Comparison of ENCODE assay signal across 8 mouse cellular contexts in genomic region chr2:9879493-9879892, GRCm38 (mm10). TPM values are rescaled to one million over a fixed set of nuclear protein-coding genes. Genes with fewer than 3 reads are reported as not detected.
DNase-seq lines count a peak whose midpoint lies in the region; ATAC-seq and TF ChIP-seq lines count a peak whose summit lies in the region.

No protein-coding gene starts in this region.

- H3K4me3 ChIP-seq in hindbrain, postnatal 0 days (ENCODE audit: low read length): peak overlapping the region; percentile 41
- peak overlapping the region; percentile 43 for H3K4me3 ChIP-seq in midbrain, postnatal 0 days (ENCODE audit: low read depth, low read length)
- H3K4me3 ChIP-seq in stomach, embryonic 15.5 days (replicated peaks): peak overlapping the region; percentile 48

- H3K4me1 ChIP-seq in hindbrain, postnatal 0 days (ENCODE audit: insufficient read depth, low read length): no peaks in the 10 kb centered on the region
- H3K4me1 ChIP-seq in midbrain, postnatal 0 days (ENCODE audit: insufficient read depth, low read length): no peaks in the 10 kb centered on the region
- H3K4me1 ChIP-seq in stomach, embryonic 15.5 days: peaks cover 26% of the 10 kb centered on the region

- peaks cover 35% of the 10 kb centered on the region; the same call in 1 of the 2 replicates for H3K27me3 ChIP-seq in hindbrain, postnatal 0 days (ENCODE audit: insufficient read depth, low read length)
- H3K27me3 ChIP-seq in midbrain, postnatal 0 days (ENCODE audit: insufficient read depth, low read length): peaks cover 23% of the 10 kb centered on the region
- H3K27me3 ChIP-seq in stomach, embryonic 15.5 days (replicated peaks): peaks cover 63% of the 10 kb centered on the region

- no peak overlapping the region for H3K27ac ChIP-seq in hindbrain, postnatal 0 days
- H3K27ac ChIP-seq in midbrain, postnatal 0 days (ENCODE audit: low read depth, low read length): no peak overlapping the region
- no peak overlapping the region for H3K27ac ChIP-seq in stomach, embryonic 15.5 days

- no peaks in the 10 kb centered on the region for H3K36me3 ChIP-seq in hindbrain, postnatal 0 days (ENCODE audit: insufficient read depth, low read length)
- H3K36me3 ChIP-seq in midbrain, postnatal 0 days (ENCODE audit: insufficient read depth, low read length): no peaks in the 10 kb centered on the region
- H3K36me3 ChIP-seq in stomach, embryonic 15.5 days: no peaks in the 10 kb centered on the region

- DNase-seq in 3134 (ENCODE audit: extremely low read depth, insufficient read length, low spot score) (peak; percentile 97), WW6 (ENCODE audit: low read depth, low spot score) (peak; percentile 95), liver (peak; percentile 90)
- DNase-seq in gastrocnemius, adult 8-10 months (ENCODE audit: low spot score in 2 of 2): peak; percentile 84 to 87
- DNase-seq in hindbrain, postnatal 0 days (ENCODE audit: low spot score): peak; percentile 92
- DNase-seq in midbrain, postnatal 0 days (ENCODE audit: low spot score): peak; percentile 91

- H3K4me2 ChIP-seq in hindbrain, postnatal 0 days (ENCODE audit: low read depth, low read length): peak overlapping the region; percentile 65
- H3K4me2 ChIP-seq in midbrain, postnatal 0 days (ENCODE audit: low read depth, low read length, poor library complexity, severe bottlenecking): peak overlapping the region; percentile 71
- peak overlapping the region; percentile 92 for H3K4me2 ChIP-seq in stomach, embryonic 15.5 days

- under 1% methylated on average over 21 of the region's 21 CpGs for WGBS in hindbrain, postnatal 0 days
- WGBS in midbrain, postnatal 0 days: 0% methylated on average over 21 of the region's 21 CpGs
- under 1% methylated on average over 21 of the region's 21 CpGs for WGBS in stomach, embryonic 15.5 days

- no peak overlapping the region for H3K9ac ChIP-seq in hindbrain, postnatal 0 days (replicated peaks; ENCODE audit: low read length)
- H3K9ac ChIP-seq in midbrain, postnatal 0 days (replicated peaks; ENCODE audit: low read length, poor library complexity, severe bottlenecking): 0 out of 2 replicates have a peak overlapping the region, but pooled peaks have one; percentile 19
- peak overlapping the region; percentile 19; the same call in 1 of the 2 replicates for H3K9ac ChIP-seq in stomach, embryonic 15.5 days

- no peaks in the 10 kb centered on the region for H3K9me3 ChIP-seq in hindbrain, postnatal 0 days (ENCODE audit: low read length)
- H3K9me3 ChIP-seq in midbrain, postnatal 0 days (ENCODE audit: low read length): no peaks in the 10 kb centered on the region
- no peaks in the 10 kb centered on the region for H3K9me3 ChIP-seq in stomach, embryonic 15.5 days

- peak; percentile 90 for TF ChIP-seq CTCF in hindbrain, postnatal 0 days (IDR thresholded peaks at IDR 0.05; ENCODE audit: low read depth)
- TF ChIP-seq CTCF in midbrain, postnatal 0 days (IDR thresholded peaks at IDR 0.05): peak; percentile 82

- ATAC-seq in common myeloid progenitor, adult 5-6 weeks (replicated peaks; ENCODE audit: low read depth, poor library complexity, severe bottlenecking): peak; percentile 84
- ATAC-seq in hindbrain, postnatal 0 days: peak; percentile 94
- ATAC-seq in midbrain, postnatal 0 days (ENCODE audit: low FRiP score): peak; percentile 87
- ATAC-seq in stomach, embryonic 15.5 days (ENCODE audit: insufficient read depth, low FRiP score, low read depth): peak; percentile 95

RNA-seq across cellular contexts. Expression of gene 4930412O13Rik, which starts 1.6 kb away (rescaled TPM):
- not detected in 2 replicates for total RNA-seq in common myeloid progenitor, adult 5-6 weeks (2017)
- not detected for total RNA-seq in gastrocnemius, adult 8-10 months (2022)
- total RNA-seq in hindbrain, postnatal 0 days (2014; rRNA removed): not detected in 2 replicates
- 0.57 and 0.75 TPM in 2 replicates for polyA plus RNA-seq in hindbrain, postnatal 0 days (2015; fragmentation: Nextera tagmentation; extraction: Ambion mirVana)
- 0.11 and 0.66 TPM in 2 replicates for total RNA-seq in midbrain, postnatal 0 days (2014; rRNA removed)
- 2.0 TPM in 2 replicates for polyA plus RNA-seq in midbrain, postnatal 0 days (2015; fragmentation: Nextera tagmentation; extraction: Ambion mirVana)
- polyA plus RNA-seq in stomach, embryonic 15.5 days (2015; fragmentation: Nextera tagmentation; extraction: Ambion mirVana): not detected in 2 replicates

RNA-seq across cellular contexts. Expression of gene 9230102O04Rik, which starts 9.8 kb away (rescaled TPM):
- not detected in 2 replicates for total RNA-seq in common myeloid progenitor, adult 5-6 weeks (2017)
- total RNA-seq in gastrocnemius, adult 8-10 months (2022): not detected
- total RNA-seq in hindbrain, postnatal 0 days (2014; rRNA removed): 1.5 TPM in 1 of 2 replicates, not detected in the other
- 0.76 and 1.0 TPM in 2 replicates for polyA plus RNA-seq in hindbrain, postnatal 0 days (2015; fragmentation: Nextera tagmentation; extraction: Ambion mirVana)
- 0.77 TPM in 1 of 2 replicates, not detected in the other for total RNA-seq in midbrain, postnatal 0 days (2014; rRNA removed)
- polyA plus RNA-seq in midbrain, postnatal 0 days (2015; fragmentation: Nextera tagmentation; extraction: Ambion mirVana): 2.2 and 3.6 TPM in 2 replicates
- polyA plus RNA-seq in stomach, embryonic 15.5 days (2015; fragmentation: Nextera tagmentation; extraction: Ambion mirVana): not detected in 2 replicates

RNA-seq across cellular contexts. Expression of gene Gata3, which starts 10.3 kb away (rescaled TPM):
- total RNA-seq in common myeloid progenitor, adult 5-6 weeks (2017): 0.24 and 1.1 TPM in 2 replicates
- total RNA-seq in gastrocnemius, adult 8-10 months (2022): 1 to 10 TPM in 1 of 4 experiments, under 1 TPM in 2, not detected in 1; 0.24 to 1.1 (median 0.40) TPM
- total RNA-seq in hindbrain, postnatal 0 days (2014; rRNA removed): 2.3 and 3.5 TPM in 2 replicates
- 17.6 and 20.5 TPM in 2 replicates for polyA plus RNA-seq in hindbrain, postnatal 0 days (2015; fragmentation: Nextera tagmentation; extraction: Ambion mirVana)
- total RNA-seq in midbrain, postnatal 0 days (2014; rRNA removed): 13.3 and 14.5 TPM in 2 replicates
- 88.9 and 94.6 TPM in 2 replicates for polyA plus RNA-seq in midbrain, postnatal 0 days (2015; fragmentation: Nextera tagmentation; extraction: Ambion mirVana)
- polyA plus RNA-seq in stomach, embryonic 15.5 days (2015; fragmentation: Nextera tagmentation; extraction: Ambion mirVana): 4.5 and 4.6 TPM in 2 replicates
